Mouse (Mus musculus) hindbrain, embryonic 11.5 days (tissue): ENCODE results near the gene Ppp4r4. TPM values are rescaled to one million over a fixed set of nuclear protein-coding genes. Genes with fewer than 3 reads are reported as not detected.

ENCODE experiments used
- ATAC-seq: fragments of 200-750 bp; cut with Nextera tagmentation; 2 replicates; pipeline ENCODE4 v1.8.0; 2017; ENCODE audit warnings: mild to moderate bottlenecking, moderate TSS enrichment, moderate library complexity; ENCODE audit not compliant: low FRiP score
- DNase-seq: peaks from one replicate; pipeline ENCODE4 v3.0.0-alpha.2; 2015; ENCODE audit warnings: low spot score
- H3K27ac ChIP-seq: fragments of 300-500 bp; sonication (generic); 2 replicates; pipeline ENCODE4 v1.5.1; 2014; ENCODE audit warnings: mild to moderate bottlenecking, low read depth, low read length
- H3K27me3 ChIP-seq: fragments of 300-500 bp; sonication (generic); 2 replicates; pipeline ENCODE4 v1.6.1; 2014; ENCODE audit warnings: mild to moderate bottlenecking, low read length, moderate library complexity, mixed read lengths; ENCODE audit not compliant: control insufficient read depth, insufficient read depth
- H3K36me3 ChIP-seq: fragments of 300-500 bp; sonication (generic); 2 replicates; pipeline ENCODE4 v1.6.1; 2014; ENCODE audit warnings: mild to moderate bottlenecking, low read length, moderate library complexity, mixed read lengths; ENCODE audit not compliant: control insufficient read depth, insufficient read depth
- H3K4me1 ChIP-seq: fragments of 300-500 bp; sonication (generic); replicated peaks from 2 replicates; pipeline ENCODE4 v1.6.1; 2014; ENCODE audit warnings: low read length, mixed read lengths; ENCODE audit not compliant: control insufficient read depth, insufficient read depth
- H3K4me2 ChIP-seq: fragments of 300-500 bp; sonication (generic); replicated peaks from 2 replicates; pipeline ENCODE4 v1.6.1; 2014; ENCODE audit warnings: mild to moderate bottlenecking, low read depth, low read length
- H3K4me3 ChIP-seq: fragments of 300-500 bp; sonication (generic); 2 replicates; pipeline ENCODE4 v1.5.1; 2014; ENCODE audit warnings: low read depth, low read length
- H3K9ac ChIP-seq: fragments of 300-500 bp; sonication (generic); 2 replicates; pipeline ENCODE4 v1.6.1; 2014; ENCODE audit warnings: low read depth, low read length
- H3K9me3 ChIP-seq: fragments of 300-500 bp; sonication (generic); 2 replicates; pipeline ENCODE4 v1.6.1; 2016; ENCODE audit warnings: low read length; ENCODE audit not compliant: control insufficient read depth
- WGBS: fragments of 180-500 bp; shearing (Covaris S2); extraction: QIAGEN DNeasy Blood & Tissue Kit; methylation state at CpG from one replicate; pipeline ENCODE4 v1.1.7; 2014; 5-methylcytosine and 5-hydroxymethylcytosine counted together
- polyA plus RNA-seq: library from polyadenylated mRNA; unstranded; fragments of >200 nt; fragmentation: Nextera tagmentation; extraction: Ambion mirVana; gene quantifications from 2 replicates; pipeline ENCODE4 v1.2.1, GENCODE M21; 2014

Ppp4r4 gene
- polyA plus RNA-seq, 1 experiment from 2014 or later = 2.7 TPM

DNA sequence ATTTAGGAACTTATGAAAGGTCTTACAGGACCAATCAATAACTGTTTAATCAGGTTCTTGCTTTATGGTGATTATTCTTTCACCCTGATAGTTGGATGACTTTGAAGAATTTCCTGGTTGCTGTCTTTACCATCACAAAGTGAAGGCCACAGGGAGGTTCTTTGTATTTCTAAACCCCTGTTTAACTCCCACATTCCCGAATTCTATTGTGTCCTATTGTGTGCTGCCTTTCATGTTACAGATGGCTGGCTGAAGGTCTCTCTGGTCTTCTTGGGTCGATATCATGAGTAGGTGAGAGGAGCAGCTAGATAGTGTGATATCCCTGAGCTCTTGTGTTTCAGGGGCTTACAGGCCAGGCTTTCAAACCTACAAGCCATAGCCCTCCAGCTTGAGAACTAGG is 15.4 kb downstream of the Ppp4r4 start:
- 32% methylated on average over 2 of the region's 2 CpGs for WGBS
- Histone ChIP-seq H3K27me3 (no peaks in the 10 kb centered on the region), H3K4me1 (no peaks in the 10 kb centered on the region), H3K9me3 (no peaks in the 10 kb centered on the region), H3K27ac (no peak overlapping the region), H3K9ac (no peak overlapping the region), H3K4me2 (no peak overlapping the region), H3K4me3 (no peak overlapping the region), H3K36me3 (no peaks in the 10 kb centered on the region)
- ATAC-seq (no peak), DNase-seq (no peak)

GRCm38 (mm10) chr12:103548526-103548925 is 16.4 kb downstream of the Ppp4r4 start:
- Histone ChIP-seq H3K4me1 (no peaks in the 10 kb centered on the region), H3K4me3 (no peak overlapping the region), H3K4me2 (no peak overlapping the region), H3K9me3 (no peaks in the 10 kb centered on the region), H3K36me3 (no peaks in the 10 kb centered on the region), H3K27ac (no peak overlapping the region), H3K27me3 (no peaks in the 10 kb centered on the region), H3K9ac (no peak overlapping the region)
- ATAC-seq = no peak
- 80% methylated on average over 4 of the region's 4 CpGs for WGBS
- DNase-seq = no peak

DNA sequence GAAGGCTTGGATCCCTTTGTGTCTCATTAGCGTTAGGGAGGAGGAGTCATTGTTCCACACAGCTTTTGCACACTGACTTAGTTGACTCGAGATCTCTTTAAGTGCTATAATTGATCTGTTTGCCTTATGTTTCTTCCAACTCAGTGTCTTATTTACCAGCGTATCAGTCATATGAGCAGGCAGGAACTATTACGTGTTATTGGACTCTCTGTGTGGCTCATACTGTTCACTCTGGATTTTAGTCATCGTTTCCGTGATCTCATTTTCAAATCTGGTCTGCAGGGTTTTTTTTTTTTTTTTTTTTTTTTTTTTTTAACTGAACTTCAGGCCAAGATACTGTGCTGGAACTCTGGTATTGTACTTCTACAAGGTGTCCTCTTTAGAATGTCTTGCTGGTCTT is 18.0 kb downstream of the Ppp4r4 start:
- Histone ChIP-seq H3K4me2 (no peak overlapping the region), H3K36me3 (no peaks in the 10 kb centered on the region), H3K4me3 (no peak overlapping the region), H3K9me3 (no peaks in the 10 kb centered on the region), H3K4me1 (no peaks in the 10 kb centered on the region), H3K9ac (no peak overlapping the region), H3K27me3 (no peaks in the 10 kb centered on the region), H3K27ac (no peak overlapping the region)
- no peak for ATAC-seq
- DNase-seq = no peak
- WGBS = 83% methylated on average over 6 of the region's 6 CpGs

GRCm38 (mm10) chr12:103551422-103551821 is 19.3 kb downstream of the Ppp4r4 start:
- no peaks in the 10 kb centered on the region for H3K27me3 ChIP-seq
- WGBS = 81% methylated on average over 4 of the region's 4 CpGs
- no peaks in the 10 kb centered on the region for H3K9me3 ChIP-seq
- H3K9ac ChIP-seq = no peak overlapping the region
- H3K4me2 ChIP-seq = no peak overlapping the region
- H3K4me3 ChIP-seq = no peak overlapping the region
- no peaks in the 10 kb centered on the region for H3K36me3 ChIP-seq
- no peak overlapping the region for H3K27ac ChIP-seq
- DNase-seq (no peak), ATAC-seq (no peak)
- no peaks in the 10 kb centered on the region for H3K4me1 ChIP-seq

DNA sequence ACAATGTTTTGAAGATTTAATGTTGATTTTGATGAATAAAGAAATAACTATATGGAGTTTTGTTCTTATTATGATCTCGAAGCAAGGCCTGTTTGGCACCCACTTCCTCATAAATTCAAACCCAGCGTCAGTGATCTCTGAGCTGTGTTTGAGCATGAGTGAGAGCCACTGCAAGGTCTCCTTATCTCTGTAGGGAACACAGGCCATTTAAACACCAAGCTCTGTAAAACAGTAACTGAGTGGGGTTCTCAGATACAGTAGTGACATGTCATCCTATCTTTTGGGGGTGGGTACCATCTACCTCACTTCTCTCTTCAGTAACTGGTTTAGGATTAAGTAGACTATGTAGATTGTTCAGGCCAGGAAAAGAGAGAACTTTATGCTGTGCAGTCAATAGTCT is 20.4 kb downstream of the Ppp4r4 start:
- no peak overlapping the region for H3K4me3 ChIP-seq
- no peaks in the 10 kb centered on the region for H3K4me1 ChIP-seq
- no peak overlapping the region for H3K4me2 ChIP-seq
- DNase-seq = no peak
- no peaks in the 10 kb centered on the region for H3K36me3 ChIP-seq
- no peaks in the 10 kb centered on the region for H3K9me3 ChIP-seq
- H3K9ac ChIP-seq = no peak overlapping the region
- WGBS = 95% methylated on average over 2 of the region's 2 CpGs
- H3K27me3 ChIP-seq = no peaks in the 10 kb centered on the region
- ATAC-seq = no peak
- no peak overlapping the region for H3K27ac ChIP-seq

DNA sequence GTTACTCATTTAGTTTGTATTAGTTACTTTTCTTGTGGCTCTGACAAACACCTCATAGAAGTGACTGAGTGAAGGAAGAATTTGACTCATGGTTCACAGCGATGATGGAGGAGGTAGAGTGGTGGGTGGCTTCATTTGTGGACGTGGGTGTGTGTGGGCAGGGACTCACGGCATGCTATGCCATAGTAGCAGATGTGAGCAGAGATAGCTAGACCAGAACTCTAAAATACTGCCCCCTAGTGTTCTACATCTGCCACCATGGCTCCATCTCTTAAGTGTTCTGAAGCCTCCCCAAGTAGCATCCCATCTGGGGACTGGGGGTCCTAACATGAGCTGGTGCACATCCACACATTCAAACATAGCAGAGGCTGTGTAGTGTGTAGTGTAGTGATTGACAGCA is 21.4 kb downstream of the Ppp4r4 start:
- no peaks in the 10 kb centered on the region for H3K27me3 ChIP-seq
- 77% methylated on average over 3 of the region's 3 CpGs for WGBS
- no peak overlapping the region for H3K27ac ChIP-seq
- H3K4me3 ChIP-seq = no peak overlapping the region
- H3K36me3 ChIP-seq = no peaks in the 10 kb centered on the region
- H3K4me2 ChIP-seq = no peak overlapping the region
- H3K4me1 ChIP-seq = no peaks in the 10 kb centered on the region
- DNase-seq = no peak
- H3K9ac ChIP-seq = no peak overlapping the region
- no peak for ATAC-seq
- H3K9me3 ChIP-seq = no peaks in the 10 kb centered on the region

GRCm38 (mm10) chr12:103556856-103557255 is 24.8 kb downstream of the Ppp4r4 start:
- H3K4me1 ChIP-seq = no peaks in the 10 kb centered on the region
- 91% methylated on average over 5 of the region's 5 CpGs for WGBS
- ATAC-seq = no peak
- H3K36me3 ChIP-seq = no peaks in the 10 kb centered on the region
- no peaks in the 10 kb centered on the region for H3K9me3 ChIP-seq
- no peak overlapping the region for H3K9ac ChIP-seq
- H3K27me3 ChIP-seq = no peaks in the 10 kb centered on the region
- H3K4me2 ChIP-seq = no peak overlapping the region
- no peak for DNase-seq
- no peak overlapping the region for H3K27ac ChIP-seq
- H3K4me3 ChIP-seq = no peak overlapping the region

- Histone ChIP-seq H3K4me1 (no peaks in the 10 kb centered on the region), H3K27me3 (no peaks in the 10 kb centered on the region), H3K27ac (no peak overlapping the region), H3K36me3 (no peaks in the 10 kb centered on the region), H3K4me2 (no peak overlapping the region), H3K9ac (no peak overlapping the region), H3K9me3 (no peaks in the 10 kb centered on the region), H3K4me3 (no peak overlapping the region)
- WGBS = 54% methylated on average over 1 of the region's 1 CpGs
- DNase-seq = no peak
- ATAC-seq = no peak
Measured at GRCm38 (mm10) chr12:103564726-103565125, 32.6 kb downstream of the Ppp4r4 start.

GRCm38 (mm10) chr12:103565151-103565550 is 33.1 kb downstream of the Ppp4r4 start:
- Histone ChIP-seq H3K4me3 (no peak overlapping the region), H3K9ac (no peak overlapping the region), H3K36me3 (no peaks in the 10 kb centered on the region), H3K4me1 (no peaks in the 10 kb centered on the region), H3K27ac (no peak overlapping the region), H3K27me3 (no peaks in the 10 kb centered on the region), H3K4me2 (no peak overlapping the region), H3K9me3 (no peaks in the 10 kb centered on the region)
- DNase-seq (no peak), ATAC-seq (no peak)
- WGBS = 86% methylated on average over 7 of the region's 7 CpGs
